Mouse (Mus musculus): ENCODE measurements around the gene Gm21974.

- no peak for TF ChIP-seq POLR2A (IDR thresholded peaks at IDR 0.05; ENCODE audit: insufficient read depth, low read depth, low read length)
- TF ChIP-seq CTCF (IDR thresholded peaks at IDR 0.05), result no peak
- TF ChIP-seq EP300 (IDR thresholded peaks at IDR 0.05; ENCODE audit: insufficient read depth, low read depth, low read length), result no peak
These were observed 27.6 kb downstream of the Gm21974 start for GRCm38 (mm10) chr7:127867641-127868040.
